Mouse (Mus musculus): ENCODE data around the gene Trim69. TPM values are rescaled to one million over a fixed set of nuclear protein-coding genes. Genes with fewer than 3 reads are reported as not detected.

Trim69 gene
- 0.06 TPM in 1 of 2 replicates, not detected in the other for polyA plus RNA-seq (2021; fragmentation: Nextera tagmentation)
- long read RNA-seq, experiment 1, result 0 reads
- long read RNA-seq, experiment 2, result 0 reads

GRCm38 (mm10) chr2:122160680-122161079 is at the start of gene Trim69:
Gene Trim69 (plus strand): TSS chr2:122160700.

GRCm38 (mm10) chr2:122117961-122118958 is 42.2 kb upstream of the Trim69 start, which contains the start of gene Spg11:
Gene Spg11 (minus strand): TSS chr2:122118386.

GRCm38 (mm10) chr2:122147508-122148241 is 12.8 kb upstream of the Trim69 start, which contains the start of gene B2m:
Gene B2m (plus strand): TSS chr2:122147686.

GRCm38 (mm10) chr2:122186106-122186505 is 25.6 kb downstream of the Trim69 start, which contains the start of the genes Patl2 and Terb2:
Gene Patl2 (minus strand): TSS chr2:122186189.
Gene Terb2 (plus strand): TSS chr2:122186272.

Other genes with a start within 250 kb of the Trim69 start
- gene Ctdspl2, start 204.7 kb upstream of the Trim69 start, polyA plus RNA-seq (2021; fragmentation: Nextera tagmentation), result 17.2 and 17.7 TPM in 2 replicates
- gene Mageb3, start 204.6 kb upstream of the Trim69 start, polyA plus RNA-seq (2021; fragmentation: Nextera tagmentation), result not detected in 2 replicates
- gene Eif3j1, start 132.2 kb upstream of the Trim69 start, polyA plus RNA-seq (2021; fragmentation: Nextera tagmentation), result 26.0 and 30.2 TPM in 2 replicates
- gene Spg11, start 42.3 kb upstream of the Trim69 start, polyA plus RNA-seq (2021; fragmentation: Nextera tagmentation), result 1.8 and 2.4 TPM in 2 replicates
- 312 and 393 TPM in 2 replicates for gene B2m, start 13.0 kb upstream of the Trim69 start, polyA plus RNA-seq (2021; fragmentation: Nextera tagmentation)
- 0.09 and 0.13 TPM in 2 replicates for gene Patl2, start 25.5 kb downstream of the Trim69 start, polyA plus RNA-seq (2021; fragmentation: Nextera tagmentation)
- not detected in 2 replicates for gene Terb2, start 25.6 kb downstream of the Trim69 start, polyA plus RNA-seq (2021; fragmentation: Nextera tagmentation)
- gene Sord, start 74.0 kb downstream of the Trim69 start, polyA plus RNA-seq (2021; fragmentation: Nextera tagmentation), result 15.7 and 17.1 TPM in 2 replicates
- gene Duox2, start 137.7 kb downstream of the Trim69 start, polyA plus RNA-seq (2021; fragmentation: Nextera tagmentation), result not detected in 2 replicates
- not detected in 2 replicates for gene Duoxa2, start 138.2 kb downstream of the Trim69 start, polyA plus RNA-seq (2021; fragmentation: Nextera tagmentation)
- 0.08 and 0.20 TPM in 2 replicates for gene Duoxa1, start 153.0 kb downstream of the Trim69 start, polyA plus RNA-seq (2021; fragmentation: Nextera tagmentation)
- gene Duox1, start 155.0 kb downstream of the Trim69 start, polyA plus RNA-seq (2021; fragmentation: Nextera tagmentation), result not detected in 2 replicates
- 4.6 and 7.6 TPM in 2 replicates for gene Shf, start 208.5 kb downstream of the Trim69 start, polyA plus RNA-seq (2021; fragmentation: Nextera tagmentation)

All from left cerebral cortex, adult 6 months (tissue).